Comparison of ENCODE assay signal across 21 mouse cellular contexts in the genomic region with DNA sequence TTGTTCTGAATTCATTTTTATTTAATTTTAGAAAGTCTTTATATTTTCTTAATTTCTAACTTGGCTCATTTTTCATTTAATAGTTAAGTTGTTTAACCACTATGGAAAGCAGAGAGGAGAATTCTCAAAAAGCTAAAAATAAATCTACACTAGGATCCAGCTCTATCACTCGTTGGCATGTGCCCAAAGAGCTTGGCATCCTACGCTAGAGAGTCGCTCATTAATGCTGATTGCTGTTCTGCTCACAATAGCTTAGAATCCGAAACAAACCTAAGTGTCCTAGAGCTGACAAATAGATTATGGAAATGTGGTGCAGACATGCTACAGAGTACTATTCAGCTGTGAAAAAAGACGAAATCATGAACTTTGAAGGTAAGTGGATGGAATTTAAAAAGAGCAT.
A peak's percentile ranks its signal among the peaks of the same experiment; 100 is the strongest.
DNase-seq lines count a peak whose midpoint lies in the region; ATAC-seq and TF ChIP-seq lines count a peak whose summit lies in the region.
"Had no signal": no experiment of that assay in that cellular context is flagged by ENCODE, and none has a peak within 500 bp of the region (broad histone marks: within the 10 kb centered on the region; RNA-seq: fewer than 3 reads in every experiment).

No protein-coding gene starts in this region.

- H3K27me3 ChIP-seq in heart, adult 2 months (ENCODE audit: control insufficient read depth, insufficient read depth, low read length), result no peaks in the 10 kb centered on the region
- H3K27me3 ChIP-seq in heart, embryonic 12.5 days (replicated peaks), result no peaks in the 10 kb centered on the region
- H3K27me3 ChIP-seq in liver, postnatal 0 days (ENCODE audit: insufficient read depth, low read length), result no peaks in the 10 kb centered on the region
- H3K27me3 ChIP-seq: embryonic facial prominence, embryonic 12.5 days; limb, embryonic 13.5 days; liver, embryonic 12.5 days had no signal

- no peak for ATAC-seq in heart, embryonic 12.5 days (ENCODE audit: insufficient number of reproducible peaks, low FRiP score)
- no peak for ATAC-seq in liver, postnatal 0 days
- ATAC-seq: hindbrain, postnatal 0 days; intestine, embryonic 16.5 days; liver, embryonic 12.5 days had no signal

- TF ChIP-seq POLR2A in heart, adult 2 months (IDR thresholded peaks at IDR 0.05; ENCODE audit: insufficient read depth, low read depth, low read length), result no peak

- DNase-seq in adrenal gland, postnatal 25 days, result peak; percentile 5
- DNase-seq in adrenal gland, postnatal 4 days (ENCODE audit: low spot score in 2 of 2), result no peak
- DNase-seq in heart, adult 2 months, result peak; percentile 26 to 28
- DNase-seq in retina, postnatal 1 day, result peak; percentile 55
- no peak for DNase-seq in retina, embryonic 14.5 days (ENCODE audit: low spot score)
- DNase-seq in liver, postnatal 0 days, result no peak
- DNase-seq in urinary bladder, postnatal 4 days (ENCODE audit: low spot score in 2 of 2), result no peak
- DNase-seq: cerebellum, adult 9-10 months; kidney, postnatal 25 days; lung, adult 2 months; lung, postnatal 14 days; right cerebral cortex, postnatal 14 days had no signal

- intact Hi-C loops in heart, adult 2 months (cut with DNase I), result no loop called here

- H3K4me3 ChIP-seq in heart, adult 2 months, result no peak overlapping the region
- no peak overlapping the region for H3K4me3 ChIP-seq in heart, embryonic 12.5 days
- H3K4me3 ChIP-seq in liver, postnatal 0 days (ENCODE audit: low read depth, low read length), result no peak overlapping the region
- H3K4me3 ChIP-seq: embryonic facial prominence, embryonic 12.5 days; hindbrain, embryonic 10.5 days; layer of hippocampus, adult 2 months; limb, embryonic 13.5 days; liver, embryonic 12.5 days had no signal

- no peak overlapping the region for H3K9ac ChIP-seq in heart, adult 2 months (ENCODE audit: low read depth, low read length)
- no peak overlapping the region for H3K9ac ChIP-seq in heart, embryonic 12.5 days
- no peak overlapping the region for H3K9ac ChIP-seq in liver, postnatal 0 days (replicated peaks)
- H3K9ac ChIP-seq: embryonic facial prominence, embryonic 12.5 days; limb, embryonic 13.5 days; liver, embryonic 12.5 days had no signal

- H3K4me2 ChIP-seq in heart, embryonic 12.5 days, result no peak overlapping the region
- H3K4me2 ChIP-seq in liver, postnatal 0 days (ENCODE audit: low read depth, low read length), result no peak overlapping the region
- H3K4me2 ChIP-seq: embryonic facial prominence, embryonic 12.5 days; limb, embryonic 13.5 days; liver, embryonic 12.5 days; midbrain, embryonic 11.5 days had no signal

- peaks cover 4% of the 10 kb centered on the region for H3K4me1 ChIP-seq in heart, adult 2 months (ENCODE audit: control insufficient read depth, insufficient read depth, low read length)
- H3K4me1 ChIP-seq in heart, embryonic 12.5 days (replicated peaks), result peaks cover 10% of the 10 kb centered on the region
- H3K4me1 ChIP-seq in liver, postnatal 0 days (ENCODE audit: insufficient read depth), result no peaks in the 10 kb centered on the region
- H3K4me1 ChIP-seq: embryonic facial prominence, embryonic 12.5 days; hindbrain, embryonic 10.5 days; limb, embryonic 13.5 days; liver, embryonic 12.5 days had no signal

- no peak for TF ChIP-seq CTCF in heart, adult 2 months (IDR thresholded peaks at IDR 0.05)
- no peak for TF ChIP-seq CTCF in liver, postnatal 0 days (IDR thresholded peaks at IDR 0.05; ENCODE audit: low read depth)

- H3K9me3 ChIP-seq in heart, embryonic 12.5 days (replicated peaks), result no peaks in the 10 kb centered on the region
- no peaks in the 10 kb centered on the region for H3K9me3 ChIP-seq in liver, postnatal 0 days (ENCODE audit: low read length)
- H3K9me3 ChIP-seq: embryonic facial prominence, embryonic 12.5 days; hindbrain, embryonic 10.5 days; limb, embryonic 13.5 days; liver, embryonic 12.5 days had no signal

- H3K27ac ChIP-seq in heart, adult 2 months, result no peak overlapping the region
- no peak overlapping the region for H3K27ac ChIP-seq in heart, embryonic 12.5 days (ENCODE audit: poor library complexity, severe bottlenecking)
- H3K27ac ChIP-seq in liver, postnatal 0 days (ENCODE audit: low read depth), result no peak overlapping the region
- H3K27ac ChIP-seq: embryonic facial prominence, embryonic 12.5 days; hindbrain, embryonic 10.5 days; hindbrain, postnatal 0 days; layer of hippocampus, adult 2 months; limb, embryonic 13.5 days; liver, embryonic 12.5 days had no signal

- no peaks in the 10 kb centered on the region for H3K79me2 ChIP-seq in heart, adult 2 months (replicated peaks; ENCODE audit: control insufficient read depth, insufficient read depth, low read length)

- WGBS in heart, adult 2 months, result 37% methylated on average over 5 of the region's 5 CpGs
- WGBS in heart, embryonic 12.5 days, result 72% methylated on average over 5 of the region's 5 CpGs
- WGBS in liver, postnatal 0 days (ENCODE audit: insufficient replicate concordance), result 73% methylated on average over 5 of the region's 5 CpGs

- no peak for TF ChIP-seq EP300 in heart, adult 2 months (IDR thresholded peaks at IDR 0.05; ENCODE audit: insufficient read depth, low read depth, low read length)
- TF ChIP-seq EP300 in liver, postnatal 0 days (IDR thresholded peaks at IDR 0.05; ENCODE audit: low read depth), result no peak

- H3K36me3 ChIP-seq in heart, adult 2 months (ENCODE audit: control insufficient read depth, insufficient read depth, low read length), result no peaks in the 10 kb centered on the region
- H3K36me3 ChIP-seq in heart, embryonic 12.5 days, result no peaks in the 10 kb centered on the region
- no peaks in the 10 kb centered on the region for H3K36me3 ChIP-seq in liver, postnatal 0 days (replicated peaks; ENCODE audit: insufficient read depth, low read length)
- H3K36me3 ChIP-seq: embryonic facial prominence, embryonic 12.5 days; hindbrain, embryonic 10.5 days; limb, embryonic 13.5 days; liver, embryonic 12.5 days had no signal

Comparison
In these comparisons a context has a peak if more than half of its experiments do, and no peak if none do; other contexts are left out.
1. DNase-seq: peak in adrenal gland, postnatal 25 days (single experiment), heart, adult 2 months (2 of 2) and retina, postnatal 1 day (single experiment); none in adrenal gland, postnatal 4 days (0 of 2), retina, embryonic 14.5 days (single experiment), liver, postnatal 0 days (single experiment) and urinary bladder, postnatal 4 days (0 of 2).